Mouse (Mus musculus) embryonic facial prominence, embryonic 13.5 days (tissue): Measurements from ENCODE around the gene Trpm5. TPM values are rescaled to one million over a fixed set of nuclear protein-coding genes. Genes with fewer than 3 reads are reported as not detected.

ENCODE experiments used
- ATAC-seq: fragments of 200-750 bp; cut with Nextera tagmentation; 2 replicates; pipeline ENCODE4 v1.8.0; 2017; ENCODE audit warnings: low read depth; ENCODE audit not compliant: insufficient number of reproducible peaks, insufficient read depth, low FRiP score, low TSS enrichment
- H3K27ac ChIP-seq: fragments of 300-500 bp; sonication (generic); 2 replicates; pipeline ENCODE4 v1.5.1; 2015; ENCODE audit warnings: moderate library complexity, mild to moderate bottlenecking, inconsistent platforms
- H3K27me3 ChIP-seq: fragments of 300-500 bp; sonication (generic); 2 replicates; pipeline ENCODE4 v1.6.1; 2015; ENCODE audit warnings: mild to moderate bottlenecking, inconsistent platforms
- H3K36me3 ChIP-seq: fragments of 300-500 bp; sonication (generic); 2 replicates; pipeline ENCODE4 v1.6.1; 2015; ENCODE audit warnings: mild to moderate bottlenecking, inconsistent platforms
- H3K4me1 ChIP-seq: fragments of 300-500 bp; sonication (generic); 2 replicates; pipeline ENCODE4 v1.6.1; 2015; ENCODE audit warnings: inconsistent platforms
- H3K4me2 ChIP-seq: fragments of 300-500 bp; sonication (generic); 2 replicates; pipeline ENCODE4 v1.6.1; 2015; ENCODE audit warnings: moderate library complexity, mild to moderate bottlenecking, inconsistent platforms
- H3K4me3 ChIP-seq: fragments of 300-500 bp; sonication (generic); 2 replicates; pipeline ENCODE4 v1.5.1; 2015; ENCODE audit warnings: mild to moderate bottlenecking, inconsistent platforms
- H3K9ac ChIP-seq: fragments of 300-500 bp; sonication (generic); 2 replicates; pipeline ENCODE4 v1.6.1; 2015; ENCODE audit warnings: mild to moderate bottlenecking, inconsistent platforms
- H3K9me3 ChIP-seq: fragments of 300-500 bp; sonication (generic); 2 replicates; pipeline ENCODE4 v1.6.1; 2016; ENCODE audit warnings: inconsistent platforms
- WGBS: fragments of 180-500 bp; shearing (Covaris S2); methylation state at CpG from one replicate; pipeline ENCODE4 v1.1.7; 2015; ENCODE audit warnings: mixed read lengths; 5-methylcytosine and 5-hydroxymethylcytosine counted together
- polyA plus RNA-seq: library from polyadenylated mRNA; unstranded; fragments of >200 nt; fragmentation: Nextera tagmentation; extraction: Ambion mirVana; gene quantifications from 2 replicates; pipeline ENCODE4 v1.2.1, GENCODE M21; 2015

Gene Trpm5
- polyA plus RNA-seq, 1 experiment from 2014 or later, result 7.7 TPM

- H3K4me3 ChIP-seq, result no peak overlapping the region
- 90% methylated on average over 8 of the region's 8 CpGs for WGBS
- no peak overlapping the region for H3K4me2 ChIP-seq
- no peak for ATAC-seq
- H3K9me3 ChIP-seq, result no peaks in the 10 kb centered on the region
- no peak overlapping the region for H3K27ac ChIP-seq
- H3K9ac ChIP-seq, result no peak overlapping the region
- no peaks in the 10 kb centered on the region for H3K27me3 ChIP-seq
- H3K36me3 ChIP-seq, result peaks cover 34% of the 10 kb centered on the region
- no peaks in the 10 kb centered on the region for H3K4me1 ChIP-seq
Observed at GRCm38 (mm10) chr7:143034519-143035450, 59.7 kb downstream of the Trpm5 start.

GRCm38 (mm10) chr7:143034112-143034511, 60.3 kb downstream of the Trpm5 start:
- no peak for ATAC-seq
- Histone ChIP-seq H3K4me3 (no peak overlapping the region), H3K9me3 (no peaks in the 10 kb centered on the region), H3K36me3 (peaks cover 38% of the 10 kb centered on the region), H3K27ac (no peak overlapping the region), H3K27me3 (no peaks in the 10 kb centered on the region), H3K4me1 (no peaks in the 10 kb centered on the region), H3K9ac (no peak overlapping the region), H3K4me2 (no peak overlapping the region)
- WGBS, result 95% methylated on average over 2 of the region's 2 CpGs

- Histone ChIP-seq H3K4me1 (no peaks in the 10 kb centered on the region), H3K36me3 (peaks cover 42% of the 10 kb centered on the region), H3K4me3 (no peak overlapping the region), H3K4me2 (no peak overlapping the region), H3K27me3 (no peaks in the 10 kb centered on the region), H3K9ac (no peak overlapping the region), H3K9me3 (no peaks in the 10 kb centered on the region), H3K27ac (no peak overlapping the region)
- no peak for ATAC-seq
- 87% methylated on average over 4 of the region's 4 CpGs for WGBS
Observed at GRCm38 (mm10) chr7:143033581-143033980, 60.9 kb downstream of the Trpm5 start.

- ATAC-seq, result no peak
- Histone ChIP-seq H3K36me3 (peaks cover 38% of the 10 kb centered on the region), H3K27me3 (no peaks in the 10 kb centered on the region), H3K9me3 (no peaks in the 10 kb centered on the region), H3K27ac (no peak overlapping the region), H3K4me3 (no peak overlapping the region), H3K4me2 (no peak overlapping the region), H3K9ac (no peak overlapping the region), H3K4me1 (peaks cover 6% of the 10 kb centered on the region; the same call in 1 of the 2 replicates)
- WGBS, result 55% methylated on average over 1 of the region's 1 CpGs
Observed at GRCm38 (mm10) chr7:143031816-143032215, 62.6 kb downstream of the Trpm5 start.

- Histone ChIP-seq H3K9me3 (no peaks in the 10 kb centered on the region), H3K27ac (no peak overlapping the region), H3K4me2 (no peak overlapping the region), H3K4me1 (peaks cover 6% of the 10 kb centered on the region; the same call in 1 of the 2 replicates), H3K4me3 (no peak overlapping the region), H3K27me3 (no peaks in the 10 kb centered on the region), H3K36me3 (peaks cover 26% of the 10 kb centered on the region), H3K9ac (no peak overlapping the region)
- ATAC-seq, result no peak
- 83% methylated on average over 4 of the region's 4 CpGs for WGBS
Observed at GRCm38 (mm10) chr7:143027196-143027595, 67.2 kb downstream of the Trpm5 start.

GRCm38 (mm10) chr7:143025496-143025895, 68.9 kb downstream of the Trpm5 start:
- H3K27me3 ChIP-seq, result no peaks in the 10 kb centered on the region
- peaks cover 18% of the 10 kb centered on the region for H3K36me3 ChIP-seq
- ATAC-seq, result no peak
- no peak overlapping the region for H3K4me3 ChIP-seq
- H3K4me2 ChIP-seq, result no peak overlapping the region
- peaks cover 21% of the 10 kb centered on the region for H3K4me1 ChIP-seq
- 86% methylated on average over 3 of the region's 3 CpGs for WGBS
- no peaks in the 10 kb centered on the region for H3K9me3 ChIP-seq
- H3K27ac ChIP-seq, result no peak overlapping the region
- no peak overlapping the region for H3K9ac ChIP-seq

GRCm38 (mm10) chr7:143024293-143024692, 70.1 kb downstream of the Trpm5 start:
- peaks cover 13% of the 10 kb centered on the region for H3K36me3 ChIP-seq
- peaks cover 23% of the 10 kb centered on the region for H3K4me1 ChIP-seq
- H3K27me3 ChIP-seq, result no peaks in the 10 kb centered on the region
- no peak overlapping the region for H3K9ac ChIP-seq
- ATAC-seq, result no peak
- no peak overlapping the region for H3K4me3 ChIP-seq
- no peaks in the 10 kb centered on the region for H3K9me3 ChIP-seq
- H3K4me2 ChIP-seq, result no peak overlapping the region
- H3K27ac ChIP-seq, result no peak overlapping the region
- 78% methylated on average over 1 of the region's 1 CpGs for WGBS

GRCm38 (mm10) chr7:143023499-143023898, 70.9 kb downstream of the Trpm5 start:
- Histone ChIP-seq H3K9me3 (no peaks in the 10 kb centered on the region), H3K9ac (no peak overlapping the region), H3K4me3 (no peak overlapping the region), H3K36me3 (peaks cover 7% of the 10 kb centered on the region; the same call in 1 of the 2 replicates), H3K27ac (no peak overlapping the region), H3K4me1 (peaks cover 23% of the 10 kb centered on the region), H3K4me2 (no peak overlapping the region), H3K27me3 (no peaks in the 10 kb centered on the region)
- no peak for ATAC-seq
- 87% methylated on average over 2 of the region's 2 CpGs for WGBS

- Histone ChIP-seq H3K9me3 (no peaks in the 10 kb centered on the region), H3K9ac (no peak overlapping the region), H3K4me2 (no peak overlapping the region), H3K4me1 (peaks cover 24% of the 10 kb centered on the region), H3K27ac (0 out of 2 replicates have a peak overlapping the region, but pooled peaks have one; percentile 11), H3K27me3 (no peaks in the 10 kb centered on the region), H3K36me3 (peaks cover 7% of the 10 kb centered on the region; the same call in 1 of the 2 replicates), H3K4me3 (no peak overlapping the region)
- 50% methylated on average over 5 of the region's 5 CpGs for WGBS
- ATAC-seq, result no peak
Observed at GRCm38 (mm10) chr7:143021356-143022164, 72.9 kb downstream of the Trpm5 start.

GRCm38 (mm10) chr7:143020764-143021163, 73.7 kb downstream of the Trpm5 start:
- peaks cover 32% of the 10 kb centered on the region for H3K4me1 ChIP-seq
- 0 out of 2 replicates have a peak overlapping the region, but pooled peaks have one; percentile 36 for H3K9ac ChIP-seq
- no peaks in the 10 kb centered on the region for H3K9me3 ChIP-seq
- 82% methylated on average over 3 of the region's 3 CpGs for WGBS
- H3K4me3 ChIP-seq, result no peak overlapping the region
- H3K4me2 ChIP-seq, result no peak overlapping the region
- H3K27me3 ChIP-seq, result no peaks in the 10 kb centered on the region
- no peak for ATAC-seq
- H3K36me3 ChIP-seq, result peaks cover 7% of the 10 kb centered on the region; the same call in 1 of the 2 replicates
- peak overlapping the region; percentile 11 for H3K27ac ChIP-seq

GRCm38 (mm10) chr7:143020040-143020439, 74.4 kb downstream of the Trpm5 start:
- no peak for ATAC-seq

More at GRCm38 (mm10) chr7:143020040-143020439, 74.4 kb downstream of the Trpm5 start:
- Histone ChIP-seq H3K27me3 (no peaks in the 10 kb centered on the region), H3K4me3 (no peak overlapping the region), H3K27ac (0 out of 2 replicates have a peak overlapping the region, but pooled peaks have one; percentile 11), H3K36me3 (peaks cover 2% of the 10 kb centered on the region; the same call in 1 of the 2 replicates), H3K9me3 (no peaks in the 10 kb centered on the region), H3K4me2 (no peak overlapping the region), H3K4me1 (peaks cover 38% of the 10 kb centered on the region), H3K9ac (no peak overlapping the region)
